Mouse (Mus musculus) cerebellum, adult (tissue): Measurements from ENCODE around the gene Copb2.

Source experiments
- ATAC-seq: cut with Nextera tagmentation; 2 replicates; pipeline ENCODE4 v1.9.2; 2017; ENCODE audit warnings: mild to moderate bottlenecking, moderate library complexity, mixed read lengths; ENCODE audit not compliant: insufficient number of reproducible peaks, low FRiP score, low TSS enrichment

The Copb2 gene

DNA sequence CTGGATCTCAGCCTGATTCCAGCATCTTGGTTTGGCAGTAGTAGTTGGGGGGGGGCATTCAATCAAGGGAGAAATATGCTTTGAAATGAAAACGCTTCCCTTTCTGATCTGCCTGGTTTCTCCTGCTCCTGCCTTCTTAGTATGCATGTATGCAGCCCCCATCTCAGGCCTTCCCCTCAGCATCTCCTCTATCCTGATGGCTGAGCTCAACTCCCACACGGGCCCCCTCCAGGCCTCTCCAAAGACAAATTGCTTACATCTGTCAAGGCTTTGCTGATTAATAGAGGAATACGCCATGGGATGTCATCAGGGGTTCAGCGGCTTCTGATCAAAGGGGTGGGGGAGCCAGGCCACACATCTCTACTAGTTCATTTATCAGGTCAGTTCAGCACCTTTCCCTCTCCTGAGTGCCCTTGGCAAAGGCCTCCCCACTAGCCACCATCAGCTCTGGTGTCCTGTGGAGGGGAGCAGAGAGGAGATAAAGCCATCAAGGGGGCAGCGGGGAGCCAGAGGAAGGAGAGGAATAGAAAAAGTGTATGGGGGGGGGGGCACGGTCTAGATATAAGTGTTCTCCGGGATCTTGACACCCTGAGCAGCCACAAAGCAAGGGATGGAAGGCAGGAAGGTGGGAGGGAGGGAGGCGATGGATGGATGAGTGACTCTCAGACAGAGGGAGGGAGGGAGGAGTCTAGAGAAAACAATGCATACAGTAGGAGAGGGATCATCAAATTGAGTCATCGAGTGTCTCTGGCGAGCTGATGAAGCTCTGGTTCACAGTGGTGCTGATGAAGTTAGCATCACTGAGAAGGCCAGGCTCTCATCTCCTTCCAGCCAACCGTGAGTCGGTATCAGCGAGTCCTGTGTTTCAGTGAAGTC, 70.0 kb downstream of the Copb2 start:
- no peak for ATAC-seq
